Mouse (Mus musculus) frontal cortex, adult (tissue): ENCODE results near the gene Slc13a2.

ENCODE experiments used
- ATAC-seq: cut with Nextera tagmentation; 2 replicates; pipeline ENCODE4 v1.9.2; 2017; ENCODE audit warnings: mild to moderate bottlenecking, moderate library complexity, mixed read lengths; ENCODE audit not compliant: low TSS enrichment

Gene Slc13a2

GRCm38 (mm10) chr11:78434052-78434451, 12.0 kb upstream of the Slc13a2 start:
- ATAC-seq = no peak

GRCm38 (mm10) chr11:78431176-78431575, 9.2 kb upstream of the Slc13a2 start:
- no peak for ATAC-seq

GRCm38 (mm10) chr11:78430195-78430878, 8.3 kb upstream of the Slc13a2 start:
- ATAC-seq = no peak

GRCm38 (mm10) chr11:78428309-78428708, 6.3 kb upstream of the Slc13a2 start:
- ATAC-seq = no peak

- ATAC-seq = no peak
Observed at GRCm38 (mm10) chr11:78427655-78428054, 5.6 kb upstream of the Slc13a2 start.

- ATAC-seq = no peak
Observed at GRCm38 (mm10) chr11:78425572-78425971, 3.6 kb upstream of the Slc13a2 start.

- ATAC-seq = no peak
Observed at GRCm38 (mm10) chr11:78424352-78424751, 2.3 kb upstream of the Slc13a2 start.

GRCm38 (mm10) chr11:78421201-78422009, 612 bp downstream of the Slc13a2 start:
- no peak for ATAC-seq

GRCm38 (mm10) chr11:78420263-78420889, 1.6 kb downstream of the Slc13a2 start:
- ATAC-seq = no peak

GRCm38 (mm10) chr11:78416854-78417253, 5.2 kb downstream of the Slc13a2 start:
- no peak for ATAC-seq

GRCm38 (mm10) chr11:78412861-78413260, 9.2 kb downstream of the Slc13a2 start:
- peak; percentile 80; the same call in 1 of the 2 replicates for ATAC-seq

- ATAC-seq = peak; percentile 9; the same call in 1 of the 2 replicates
Observed at GRCm38 (mm10) chr11:78412324-78412850, 9.6 kb downstream of the Slc13a2 start.

GRCm38 (mm10) chr11:78411606-78412323, 10.3 kb downstream of the Slc13a2 start:
- no peak for ATAC-seq

GRCm38 (mm10) chr11:78408256-78409240, 13.5 kb downstream of the Slc13a2 start:
- no peak for ATAC-seq

GRCm38 (mm10) chr11:78402062-78402461, 20.0 kb downstream of the Slc13a2 start:
- no peak for ATAC-seq

GRCm38 (mm10) chr11:78401469-78401868, 20.5 kb downstream of the Slc13a2 start:
- ATAC-seq = no peak

- no peak for ATAC-seq
Observed at GRCm38 (mm10) chr11:78400936-78401335, 21.1 kb downstream of the Slc13a2 start.

GRCm38 (mm10) chr11:78399680-78400079, 22.3 kb downstream of the Slc13a2 start:
- peak; percentile 34; the same call in 1 of the 2 replicates for ATAC-seq

- ATAC-seq = no peak
Observed at GRCm38 (mm10) chr11:78398212-78398611, 23.8 kb downstream of the Slc13a2 start.

GRCm38 (mm10) chr11:78397397-78397796, 24.6 kb downstream of the Slc13a2 start:
- ATAC-seq = no peak
